Mouse (Mus musculus) hindbrain, embryonic 16.5 days (tissue): ENCODE measurements at regions not wholly inside any gene's neighbourhood (a gene's known extent, or its start where the extent isn't known, plus 50 kb on each side); places are given as distances from the start of the nearest gene placed in this dataset.

Experiments used
- ATAC-seq: fragments of 200-750 bp; cut with Nextera tagmentation; 2 replicates; pipeline ENCODE4 v1.8.0; 2017; ENCODE audit warnings: moderate TSS enrichment, moderate library complexity
- H3K27ac ChIP-seq: fragments of 300-500 bp; sonication (generic); 2 replicates; pipeline ENCODE4 v1.5.1; 2014; ENCODE audit warnings: low read depth, mild to moderate bottlenecking, control low read depth, low read length, moderate library complexity
- H3K27me3 ChIP-seq: fragments of 300-500 bp; sonication (generic); replicated peaks from 2 replicates; pipeline ENCODE4 v1.6.1; 2014; ENCODE audit warnings: low read length; ENCODE audit not compliant: control insufficient read depth, insufficient read depth
- H3K36me3 ChIP-seq: fragments of 300-500 bp; sonication (generic); 2 replicates; pipeline ENCODE4 v1.6.1; 2014; ENCODE audit warnings: mild to moderate bottlenecking, low read length, moderate library complexity, mixed read lengths; ENCODE audit not compliant: control insufficient read depth, insufficient read depth
- H3K4me1 ChIP-seq: fragments of 300-500 bp; sonication (generic); 2 replicates; pipeline ENCODE4 v1.6.1; 2014; ENCODE audit warnings: low read depth, low read length; ENCODE audit not compliant: control insufficient read depth, insufficient read depth
- H3K4me2 ChIP-seq: fragments of 300-500 bp; sonication (generic); 2 replicates; pipeline ENCODE4 v1.6.1; 2014; ENCODE audit warnings: mild to moderate bottlenecking, low read length, control low read depth, moderate library complexity
- H3K4me3 ChIP-seq: fragments of 300-500 bp; sonication (generic); 2 replicates; pipeline ENCODE4 v1.5.1; 2014; ENCODE audit warnings: mild to moderate bottlenecking, low read length, control low read depth, moderate library complexity
- H3K9ac ChIP-seq: fragments of 300-500 bp; sonication (generic); 2 replicates; pipeline ENCODE4 v1.6.1; 2014; ENCODE audit warnings: low read depth, mild to moderate bottlenecking, control low read depth, low read length, moderate library complexity
- H3K9me3 ChIP-seq: fragments of 300-500 bp; sonication (generic); 2 replicates; pipeline ENCODE4 v1.6.1; 2014; ENCODE audit warnings: mild to moderate bottlenecking, low read length, moderate library complexity; ENCODE audit not compliant: control insufficient read depth
- WGBS: fragments of 180-500 bp; shearing (Covaris S2); extraction: QIAGEN DNeasy Blood & Tissue Kit; methylation state at CpG from one replicate; pipeline ENCODE4 v1.1.7; 2014; 5-methylcytosine and 5-hydroxymethylcytosine counted together

DNA sequence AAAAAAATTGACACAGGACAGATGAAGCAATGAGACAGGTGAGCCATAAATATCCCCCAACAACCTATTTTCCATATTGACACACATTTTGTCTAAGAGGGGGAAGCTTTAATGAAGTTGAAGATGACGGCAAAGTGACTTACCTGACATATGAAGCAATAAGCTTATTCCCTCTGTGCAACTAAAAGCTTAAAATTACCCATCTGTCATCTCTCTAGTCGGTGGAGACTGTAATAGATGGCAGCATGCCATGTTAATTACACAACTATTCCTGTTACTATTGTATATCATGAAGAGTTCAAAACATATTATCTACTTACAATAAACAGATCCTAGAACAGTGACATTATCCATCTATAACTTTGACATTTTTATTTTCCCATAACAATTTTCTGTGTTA is 818.0 kb downstream of the Sis start:
- no peak overlapping the region for H3K4me2 ChIP-seq
- no peaks in the 10 kb centered on the region for H3K4me1 ChIP-seq
- no peak overlapping the region for H3K27ac ChIP-seq
- no peaks in the 10 kb centered on the region for H3K9me3 ChIP-seq
- 0 out of 2 replicates have a peak, but pooled peaks have one; percentile 30 for ATAC-seq
- no peaks in the 10 kb centered on the region for H3K27me3 ChIP-seq
- H3K9ac ChIP-seq = no peak overlapping the region
- H3K36me3 ChIP-seq = no peaks in the 10 kb centered on the region
- 41% methylated on average over 2 of the region's 2 CpGs for WGBS
- H3K4me3 ChIP-seq = no peak overlapping the region
